Mouse (Mus musculus) intestine, embryonic 15.5 days (tissue): Measurements from ENCODE around the gene Nprl2. TPM values are rescaled to one million over a fixed set of nuclear protein-coding genes. Genes with fewer than 3 reads are reported as not detected.

ENCODE experiments used
- ATAC-seq: fragments of 200-750 bp; cut with Nextera tagmentation; 2 replicates; pipeline ENCODE4 v1.8.0; 2017; ENCODE audit warnings: moderate TSS enrichment, moderate library complexity
- H3K27ac ChIP-seq: fragments of 300-500 bp; sonication (generic); 2 replicates; pipeline ENCODE4 v1.5.1; 2015; ENCODE audit warnings: mild to moderate bottlenecking, inconsistent platforms
- H3K27me3 ChIP-seq: fragments of 300-500 bp; sonication (generic); replicated peaks from 2 replicates; pipeline ENCODE4 v1.6.1; 2015; ENCODE audit warnings: inconsistent platforms
- H3K36me3 ChIP-seq: fragments of 300-500 bp; sonication (generic); 2 replicates; pipeline ENCODE4 v1.6.1; 2015; ENCODE audit warnings: inconsistent platforms
- H3K4me1 ChIP-seq: fragments of 300-500 bp; sonication (generic); replicated peaks from 2 replicates; pipeline ENCODE4 v1.6.1; 2015; ENCODE audit warnings: inconsistent platforms
- H3K4me2 ChIP-seq: fragments of 300-500 bp; sonication (generic); replicated peaks from 2 replicates; pipeline ENCODE4 v1.6.1; 2015; ENCODE audit warnings: mild to moderate bottlenecking, inconsistent platforms
- H3K4me3 ChIP-seq: fragments of 300-500 bp; sonication (generic); replicated peaks from 2 replicates; pipeline ENCODE4 v1.5.1; 2015; ENCODE audit warnings: inconsistent platforms
- H3K9ac ChIP-seq: fragments of 300-500 bp; sonication (generic); 2 replicates; pipeline ENCODE4 v1.6.1; 2015; ENCODE audit warnings: inconsistent platforms
- H3K9me3 ChIP-seq: fragments of 300-500 bp; sonication (generic); 2 replicates; pipeline ENCODE4 v1.6.1; 2016; ENCODE audit warnings: inconsistent platforms
- WGBS: fragments of 180-500 bp; shearing (Covaris S2); methylation state at CpG from one replicate; pipeline ENCODE4 v1.1.7; 2015; 5-methylcytosine and 5-hydroxymethylcytosine counted together
- polyA plus RNA-seq: library from polyadenylated mRNA; unstranded; fragments of >200 nt; fragmentation: Nextera tagmentation; extraction: Ambion mirVana; gene quantifications from 2 replicates; pipeline ENCODE4 v1.2.1, GENCODE M21; 2015

Gene Nprl2
- polyA plus RNA-seq, 1 experiment from 2014 or later, result 33.9 TPM

GRCm38 (mm10) chr9:107549297-107550074 is 7.5 kb downstream of the Nprl2 start:
- Histone ChIP-seq H3K27me3 (no peaks in the 10 kb centered on the region), H3K4me2 (no peak overlapping the region), H3K4me3 (no peak overlapping the region), H3K4me1 (peaks cover 37% of the 10 kb centered on the region), H3K9me3 (no peaks in the 10 kb centered on the region), H3K27ac (no peak overlapping the region), H3K9ac (no peak overlapping the region), H3K36me3 (no peaks in the 10 kb centered on the region)
- no peak for ATAC-seq
- 88% methylated on average over 20 of the region's 20 CpGs for WGBS

GRCm38 (mm10) chr9:107550491-107551116 is 8.6 kb downstream of the Nprl2 start:
- Histone ChIP-seq H3K27ac (peak overlapping the region; percentile 63), H3K4me1 (peaks cover 37% of the 10 kb centered on the region)
- ATAC-seq, result no peak

GRCm38 (mm10) chr9:107551117-107551889 is 9.3 kb downstream of the Nprl2 start, which contains the start of gene Rassf1:
Rassf1 (plus strand) TSS chr9:107551555.
- 1% methylated on average over 63 of the region's 63 CpGs for WGBS
- Histone ChIP-seq H3K9me3 (no peaks in the 10 kb centered on the region), H3K36me3 (no peaks in the 10 kb centered on the region), H3K9ac (peak within 1 kb of the TSS; percentile 71), H3K4me3 (peak within 1 kb of the TSS; percentile 56), H3K27ac (peak within 1 kb of the TSS; percentile 63), H3K4me2 (peak within 1 kb of the TSS; percentile 97), H3K4me1 (peaks cover 43% of the 10 kb centered on the region), H3K27me3 (no peaks in the 10 kb centered on the region)
- peak; percentile 53 for ATAC-seq

More at GRCm38 (mm10) chr9:107550491-107551116, 8.6 kb downstream of the Nprl2 start:
- Histone ChIP-seq H3K9ac (peak overlapping the region; percentile 71), H3K4me2 (peak overlapping the region; percentile 97), H3K27me3 (no peaks in the 10 kb centered on the region), H3K36me3 (no peaks in the 10 kb centered on the region), H3K9me3 (no peaks in the 10 kb centered on the region), H3K4me3 (peak overlapping the region; percentile 56)
- 34% methylated on average over 23 of the region's 23 CpGs for WGBS

GRCm38 (mm10) chr9:107551890-107552355 is 9.9 kb downstream of the Nprl2 start:
- no peak for ATAC-seq
- Histone ChIP-seq H3K4me1 (peaks cover 43% of the 10 kb centered on the region), H3K4me3 (peak overlapping the region; percentile 56), H3K36me3 (no peaks in the 10 kb centered on the region), H3K4me2 (peak overlapping the region; percentile 97), H3K27ac (peak overlapping the region; percentile 63), H3K9me3 (no peaks in the 10 kb centered on the region), H3K9ac (peak overlapping the region; percentile 71), H3K27me3 (no peaks in the 10 kb centered on the region)
- 17% methylated on average over 8 of the region's 8 CpGs for WGBS

- H3K27me3 ChIP-seq, result no peaks in the 10 kb centered on the region
- no peaks in the 10 kb centered on the region for H3K9me3 ChIP-seq
- H3K4me2 ChIP-seq, result peak overlapping the region; percentile 97
- H3K4me1 ChIP-seq, result peaks cover 38% of the 10 kb centered on the region
- no peak overlapping the region for H3K9ac ChIP-seq
- no peak overlapping the region for H3K4me3 ChIP-seq
- no peak overlapping the region for H3K27ac ChIP-seq
- 77% methylated on average over 5 of the region's 5 CpGs for WGBS
- H3K36me3 ChIP-seq, result peaks cover 8% of the 10 kb centered on the region
- ATAC-seq, result no peak
These were observed 10.8 kb downstream of the Nprl2 start for GRCm38 (mm10) chr9:107552690-107553393.

GRCm38 (mm10) chr9:107553541-107554318 is 11.7 kb downstream of the Nprl2 start:
- ATAC-seq, result peak; percentile 46
- WGBS, result 4% methylated on average over 37 of the region's 37 CpGs
- H3K9ac ChIP-seq, result peak overlapping the region; percentile 70

GRCm38 (mm10) chr9:107554319-107554825 is 12.3 kb downstream of the Nprl2 start:
- Histone ChIP-seq H3K4me1 (peaks cover 38% of the 10 kb centered on the region), H3K36me3 (peaks cover 21% of the 10 kb centered on the region), H3K4me2 (peak overlapping the region; percentile 97), H3K27ac (peak overlapping the region; percentile 96), H3K4me3 (peak overlapping the region; percentile 76), H3K9me3 (no peaks in the 10 kb centered on the region), H3K27me3 (no peaks in the 10 kb centered on the region), H3K9ac (peak overlapping the region; percentile 82)
- ATAC-seq, result peak; percentile 91
- under 1% methylated on average over 53 of the region's 53 CpGs for WGBS

More at GRCm38 (mm10) chr9:107553541-107554318, 11.7 kb downstream of the Nprl2 start:
- peak overlapping the region; percentile 97 for H3K4me2 ChIP-seq
- no peaks in the 10 kb centered on the region for H3K27me3 ChIP-seq
- peak overlapping the region; percentile 89 for H3K27ac ChIP-seq
- peaks cover 38% of the 10 kb centered on the region for H3K4me1 ChIP-seq
- peak overlapping the region; percentile 76 for H3K4me3 ChIP-seq
- peaks cover 16% of the 10 kb centered on the region for H3K36me3 ChIP-seq
- H3K9me3 ChIP-seq, result no peaks in the 10 kb centered on the region

- H3K27me3 ChIP-seq, result no peaks in the 10 kb centered on the region
- peak overlapping the region; percentile 82 for H3K9ac ChIP-seq
- H3K36me3 ChIP-seq, result peaks cover 27% of the 10 kb centered on the region
- ATAC-seq, result peak; percentile 39
- H3K27ac ChIP-seq, result peak overlapping the region; percentile 96
- peak overlapping the region; percentile 97 for H3K4me2 ChIP-seq
- H3K4me3 ChIP-seq, result peak overlapping the region; percentile 76
- H3K9me3 ChIP-seq, result no peaks in the 10 kb centered on the region
- H3K4me1 ChIP-seq, result peaks cover 38% of the 10 kb centered on the region
- WGBS, result under 1% methylated on average over 23 of the region's 23 CpGs
These were observed 13.0 kb downstream of the Nprl2 start for GRCm38 (mm10) chr9:107555031-107555457.

- Histone ChIP-seq H3K9ac (peak overlapping the region; percentile 82), H3K27me3 (no peaks in the 10 kb centered on the region), H3K4me1 (peaks cover 34% of the 10 kb centered on the region), H3K4me2 (peak overlapping the region; percentile 97), H3K36me3 (peaks cover 29% of the 10 kb centered on the region), H3K9me3 (no peaks in the 10 kb centered on the region), H3K4me3 (peak overlapping the region; percentile 76), H3K27ac (peak overlapping the region; percentile 96)
- no peak for ATAC-seq
- WGBS, result 32% methylated on average over 2 of the region's 2 CpGs
These were observed 13.7 kb downstream of the Nprl2 start for GRCm38 (mm10) chr9:107555701-107556100.

- WGBS, result 56% methylated on average over 3 of the region's 3 CpGs
- Histone ChIP-seq H3K36me3 (peaks cover 34% of the 10 kb centered on the region), H3K27ac (peak overlapping the region; percentile 96; the same call in 1 of the 2 replicates), H3K9me3 (no peaks in the 10 kb centered on the region), H3K4me2 (peak overlapping the region; percentile 97), H3K4me3 (peak overlapping the region; percentile 76), H3K27me3 (no peaks in the 10 kb centered on the region), H3K9ac (peak overlapping the region; percentile 82; the same call in 1 of the 2 replicates), H3K4me1 (peaks cover 29% of the 10 kb centered on the region)
- ATAC-seq, result no peak
These were observed 14.3 kb downstream of the Nprl2 start for GRCm38 (mm10) chr9:107556346-107556745.
